Mouse (Mus musculus) heart, embryonic 12.5 days (tissue): Measurements from ENCODE around the gene Sppl2b. TPM values are rescaled to one million over a fixed set of nuclear protein-coding genes. Genes with fewer than 3 reads are reported as not detected.
"Not testable (repeated sequence)": the region's sequence is repeated elsewhere in the genome, so short reads cannot be mapped to it uniquely, and the experiment has no call there.

ENCODE experiments used
- ATAC-seq: fragments of 200-750 bp; cut with Nextera tagmentation; 2 replicates; pipeline ENCODE4 v1.8.0; 2017; ENCODE audit warnings: moderate TSS enrichment, moderate library complexity; ENCODE audit not compliant: insufficient number of reproducible peaks, low FRiP score
- H3K27ac ChIP-seq: fragments of 300-500 bp; sonication (generic); 2 replicates; pipeline ENCODE4 v1.5.1; 2016; ENCODE audit warnings: mild to moderate bottlenecking, moderate library complexity; ENCODE audit not compliant: poor library complexity, severe bottlenecking
- H3K27me3 ChIP-seq: fragments of 300-500 bp; sonication (generic); replicated peaks from 2 replicates; pipeline ENCODE4 v1.6.1; 2016; ENCODE audit warnings: mild to moderate bottlenecking, moderate library complexity
- H3K36me3 ChIP-seq: fragments of 300-500 bp; sonication (generic); 2 replicates; pipeline ENCODE4 v1.6.1; 2016; ENCODE audit warnings: mild to moderate bottlenecking, moderate library complexity
- H3K4me1 ChIP-seq: fragments of 300-500 bp; sonication (generic); replicated peaks from 2 replicates; pipeline ENCODE4 v1.6.1; 2016; ENCODE audit warnings: mild to moderate bottlenecking
- H3K4me2 ChIP-seq: fragments of 300-500 bp; sonication (generic); 2 replicates; pipeline ENCODE4 v1.6.1; 2016; ENCODE audit warnings: mild to moderate bottlenecking, moderate library complexity
- H3K4me3 ChIP-seq: fragments of 300-500 bp; sonication (generic); 2 replicates; pipeline ENCODE4 v1.5.1; 2016; ENCODE audit warnings: mild to moderate bottlenecking
- H3K9ac ChIP-seq: fragments of 300-500 bp; sonication (generic); 2 replicates; pipeline ENCODE4 v1.6.1; 2016; ENCODE audit warnings: mild to moderate bottlenecking, moderate library complexity
- H3K9me3 ChIP-seq: fragments of 300-500 bp; sonication (generic); replicated peaks from 2 replicates; pipeline ENCODE4 v1.6.1; 2016; ENCODE audit warnings: mild to moderate bottlenecking, moderate library complexity
- WGBS: fragments of 180-500 bp; shearing (Covaris S2); methylation state at CpG from one replicate; pipeline ENCODE4 v1.1.7; 2016; 5-methylcytosine and 5-hydroxymethylcytosine counted together
- polyA plus RNA-seq: library from polyadenylated mRNA; unstranded; fragments of >200 nt; fragmentation: Nextera tagmentation; extraction: Ambion mirVana; gene quantifications from 2 replicates; pipeline ENCODE4 v1.2.1, GENCODE M21; 2016

Gene Sppl2b
- polyA plus RNA-seq, 1 experiment from 2014 or later, result 34.8 TPM

DNA sequence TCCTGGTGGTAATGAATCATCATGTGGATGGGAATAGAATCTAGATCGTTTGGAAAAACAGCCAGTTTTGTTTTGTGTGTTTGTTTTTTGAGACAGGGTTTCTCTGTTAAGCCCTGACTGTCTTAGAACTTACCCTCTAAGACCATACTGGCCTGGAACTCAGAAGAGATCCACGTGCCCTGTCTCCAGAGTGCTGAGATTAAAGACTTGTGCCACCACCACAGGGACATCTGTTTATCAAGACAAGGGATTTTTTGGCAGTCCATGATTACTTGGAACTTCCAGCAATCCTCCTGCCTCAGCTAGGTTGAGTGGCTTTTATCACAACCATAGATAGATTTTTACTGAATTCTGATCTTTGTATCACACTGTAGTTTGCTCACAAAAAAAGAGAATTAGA, 30.2 kb upstream of the Sppl2b start:
- no peak overlapping the region for H3K27ac ChIP-seq

DNA sequence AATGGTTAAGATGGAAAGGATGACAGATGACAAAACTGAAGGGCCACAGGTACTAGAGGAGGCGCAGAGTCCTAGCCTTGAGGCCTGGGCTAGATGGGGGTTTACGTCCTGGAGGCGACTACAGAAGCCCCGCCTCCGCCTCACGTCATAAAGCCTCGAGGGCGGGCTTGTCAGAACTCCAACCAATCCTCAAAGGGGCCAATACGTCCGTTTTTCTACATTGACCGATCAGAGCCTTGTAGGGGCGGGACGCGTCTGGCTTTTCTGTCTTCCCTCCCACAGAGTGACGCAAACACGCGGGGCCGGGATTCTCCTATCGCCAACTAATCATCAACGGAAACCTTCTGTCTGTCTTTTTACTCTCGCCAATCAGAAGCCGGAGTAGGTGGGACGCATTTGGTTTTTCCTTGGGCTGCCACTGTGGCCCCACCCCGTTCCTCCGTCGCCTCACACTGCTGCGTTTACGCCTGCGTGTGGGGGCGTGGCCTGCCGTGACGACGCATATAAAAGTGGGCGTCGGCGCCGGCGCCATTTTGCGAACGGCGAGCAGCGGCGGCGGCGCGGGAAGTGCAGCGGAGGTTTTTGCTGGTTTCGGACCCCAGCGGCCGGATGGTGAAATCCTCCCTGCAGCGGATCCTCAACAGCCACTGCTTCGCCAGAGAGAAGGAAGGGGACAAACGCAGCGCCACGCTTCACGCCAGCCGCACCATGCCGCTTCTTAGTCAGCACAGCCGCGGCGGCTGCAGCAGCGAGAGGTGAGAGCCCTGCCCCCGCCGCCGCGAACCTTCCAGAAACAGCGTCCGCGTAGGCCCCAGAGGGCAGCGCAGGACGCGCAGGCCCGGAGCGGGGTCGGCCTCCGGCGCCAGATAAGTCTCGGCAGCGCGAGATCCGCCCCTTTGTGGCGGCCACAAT, 28.7 kb upstream of the Sppl2b start, which contains the start of gene Oaz1:
TSS of gene Oaz1 (plus strand) at position 506 of the 912 bp plus-strand sequence.
- Histone ChIP-seq H3K4me2 (peak within 1 kb of the TSS; percentile 99), H3K4me3 (peak within 1 kb of the TSS; percentile 90), H3K27me3 (no peaks in the 10 kb centered on the region), H3K4me1 (peaks cover 37% of the 10 kb centered on the region), H3K36me3 (peaks cover 24% of the 10 kb centered on the region), H3K9ac (peak within 1 kb of the TSS; percentile 93), H3K27ac (peak within 1 kb of the TSS; percentile 94), H3K9me3 (no peaks in the 10 kb centered on the region)
- under 1% methylated on average over 82 of the region's 82 CpGs for WGBS
- ATAC-seq, result peak; percentile 97

More for the DNA sequence above, 30.2 kb upstream of the Sppl2b start:
- Histone ChIP-seq H3K4me1 (peaks cover 22% of the 10 kb centered on the region), H3K9ac (no peak overlapping the region), H3K36me3 (peaks cover 13% of the 10 kb centered on the region), H3K4me2 (no peak overlapping the region), H3K4me3 (no peak overlapping the region), H3K9me3 (no peaks in the 10 kb centered on the region), H3K27me3 (no peaks in the 10 kb centered on the region)
- WGBS, result 73% methylated on average over 2 of the region's 2 CpGs
- no peak for ATAC-seq

DNA sequence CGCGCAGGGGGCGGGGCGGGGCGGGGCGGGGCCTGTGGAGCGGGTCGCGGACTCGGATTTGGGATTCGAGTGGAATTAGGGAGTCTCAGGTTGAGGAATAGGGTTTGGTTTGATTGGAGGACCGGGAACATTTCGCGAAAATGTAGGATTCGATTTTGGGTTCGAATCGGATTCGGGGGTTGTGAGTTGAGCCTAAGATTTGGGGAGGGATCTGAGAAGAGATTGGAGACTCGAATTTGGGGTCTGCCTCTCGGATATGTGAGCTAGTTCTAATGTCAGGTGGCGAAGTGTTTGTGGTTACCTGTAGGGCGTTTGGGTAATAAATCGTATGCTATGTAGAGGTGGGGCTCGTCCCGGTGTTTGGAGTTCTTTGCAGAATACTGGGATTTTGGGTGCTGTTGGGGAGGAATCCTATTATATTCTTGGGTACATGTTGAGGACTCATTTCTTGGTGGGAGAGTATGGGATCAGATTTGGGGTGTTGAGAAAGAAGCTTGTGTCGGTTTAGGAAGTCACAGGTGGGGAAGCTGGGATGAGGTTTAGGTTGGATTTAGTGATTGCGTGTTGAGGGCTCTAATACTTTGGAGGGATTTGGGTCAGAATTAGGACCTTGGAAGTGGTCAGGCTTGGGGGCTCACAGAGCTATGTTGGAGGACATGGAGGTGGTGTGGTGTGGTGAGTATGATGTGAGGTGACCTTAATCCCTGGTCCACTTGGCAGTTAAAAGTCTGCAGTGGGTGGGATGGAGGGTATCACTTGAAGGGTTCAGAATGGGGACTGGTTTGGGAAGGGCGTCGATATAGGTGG, 27.8 kb upstream of the Sppl2b start:
- ATAC-seq, result no peak
- WGBS, result 7% methylated on average over 29 of the region's 29 CpGs
- Histone ChIP-seq H3K4me1 (peaks cover 45% of the 10 kb centered on the region), H3K27me3 (no peaks in the 10 kb centered on the region), H3K9me3 (no peaks in the 10 kb centered on the region), H3K4me3 (peak overlapping the region; percentile 90), H3K9ac (peak overlapping the region; percentile 93), H3K36me3 (peaks cover 24% of the 10 kb centered on the region), H3K27ac (peak overlapping the region; percentile 94), H3K4me2 (peak overlapping the region; percentile 99)

DNA sequence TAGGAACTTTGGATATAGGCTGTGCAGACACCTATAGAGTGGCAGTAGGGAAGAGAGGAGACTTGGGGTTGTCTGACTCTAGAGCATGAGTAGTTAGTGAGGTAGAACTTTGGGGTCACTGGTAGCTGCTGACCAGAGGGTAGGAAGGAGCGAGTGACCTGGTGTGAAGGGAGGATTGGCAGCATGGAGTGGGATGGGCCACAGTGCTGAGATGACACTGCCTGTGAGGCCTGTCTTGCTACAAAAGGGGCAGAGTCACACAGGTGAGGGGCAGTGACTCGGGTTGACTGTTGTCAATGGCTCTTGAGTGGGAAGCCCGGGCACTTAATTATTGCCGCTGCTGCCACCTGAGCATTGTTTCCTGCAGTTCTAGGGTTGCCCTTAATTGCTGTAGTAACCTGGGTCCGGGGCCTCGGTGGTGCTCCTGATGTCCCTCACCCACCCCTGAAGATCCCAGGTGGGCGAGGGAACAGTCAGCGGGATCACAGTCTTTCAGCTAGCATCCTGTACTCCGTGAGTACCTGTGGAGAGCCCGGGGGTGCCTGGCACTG, 27.1 kb upstream of the Sppl2b start:
- Histone ChIP-seq H3K27ac (no peak overlapping the region), H3K9ac (peak overlapping the region; percentile 93), H3K4me1 (peaks cover 45% of the 10 kb centered on the region), H3K27me3 (peaks cover 3% of the 10 kb centered on the region; the same call in 1 of the 2 replicates), H3K4me3 (peak overlapping the region; percentile 90), H3K4me2 (peak overlapping the region; percentile 99), H3K9me3 (no peaks in the 10 kb centered on the region), H3K36me3 (peaks cover 24% of the 10 kb centered on the region)
- WGBS, result 77% methylated on average over 10 of the region's 10 CpGs
- ATAC-seq, result no peak

DNA sequence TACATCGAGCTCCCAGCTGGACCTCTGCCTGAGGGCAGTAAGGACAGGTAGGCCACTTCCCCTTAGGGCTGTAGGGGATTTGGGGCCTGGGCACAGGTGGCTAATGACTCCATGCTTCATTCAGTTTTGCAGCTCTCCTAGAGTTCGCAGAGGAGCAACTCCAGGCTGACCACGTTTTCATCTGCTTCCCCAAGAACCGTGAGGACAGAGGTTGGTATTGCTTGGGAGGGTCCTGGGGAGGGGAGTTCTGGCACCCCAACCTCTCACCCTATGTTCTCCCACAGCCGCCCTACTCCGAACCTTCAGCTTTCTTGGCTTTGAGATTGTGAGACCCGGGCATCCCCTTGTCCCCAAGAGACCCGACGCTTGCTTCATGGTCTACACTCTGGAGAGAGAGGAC, 26.5 kb upstream of the Sppl2b start:
- Histone ChIP-seq H3K4me2 (peak overlapping the region; percentile 99), H3K36me3 (peaks cover 24% of the 10 kb centered on the region), H3K4me3 (peak overlapping the region; percentile 90), H3K9ac (peak overlapping the region; percentile 93; the same call in 1 of the 2 replicates), H3K4me1 (peaks cover 45% of the 10 kb centered on the region)
- not testable (repeated sequence) for H3K9me3 ChIP-seq, H3K27ac ChIP-seq, H3K27me3 ChIP-seq, ATAC-seq
- 82% methylated on average over 7 of the region's 9 CpGs for WGBS

DNA sequence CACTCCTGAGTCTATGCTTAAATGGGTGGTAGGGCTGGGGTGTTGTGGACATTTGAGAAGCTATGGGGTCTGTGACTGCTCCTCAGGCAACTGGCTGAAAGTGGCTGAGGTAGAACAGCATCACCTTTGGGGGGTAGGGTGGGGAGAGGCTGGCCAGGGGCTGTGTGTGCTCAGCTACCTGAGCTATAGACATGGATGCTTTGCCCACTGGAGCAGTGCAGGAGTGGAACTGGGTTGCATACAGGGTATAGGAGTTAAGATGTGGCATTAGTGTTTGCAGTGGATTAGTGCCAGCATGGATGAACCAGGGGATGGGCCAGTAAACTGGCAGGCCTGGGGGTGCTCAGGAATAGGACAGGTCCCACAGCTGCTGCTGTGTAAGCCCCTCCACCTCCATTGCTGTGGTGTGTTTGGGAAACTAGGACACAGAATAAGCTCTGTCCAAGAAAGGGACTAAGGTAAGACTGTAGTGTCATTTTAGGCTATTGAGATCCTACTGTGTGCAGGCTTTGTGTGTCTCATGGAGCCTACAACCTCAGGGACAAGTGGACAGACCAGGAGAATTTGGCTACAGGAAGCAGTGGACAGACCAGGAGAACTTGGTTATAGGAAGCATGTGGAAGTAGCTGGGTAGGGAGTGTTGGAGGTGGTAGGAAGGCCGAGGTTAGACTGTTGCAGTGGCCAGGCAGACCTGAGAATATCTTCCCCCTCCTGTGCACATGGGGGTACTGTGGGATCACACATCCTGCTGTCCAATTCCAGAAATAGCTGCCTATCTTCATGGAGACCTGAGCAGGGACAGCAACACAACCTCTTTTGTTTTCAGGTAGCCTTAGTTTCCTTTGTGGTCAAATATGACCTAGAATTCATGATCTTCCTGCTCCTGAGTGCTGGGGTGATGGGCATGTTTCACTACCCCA, 25.5 kb upstream of the Sppl2b start:
- no peak for ATAC-seq

DNA sequence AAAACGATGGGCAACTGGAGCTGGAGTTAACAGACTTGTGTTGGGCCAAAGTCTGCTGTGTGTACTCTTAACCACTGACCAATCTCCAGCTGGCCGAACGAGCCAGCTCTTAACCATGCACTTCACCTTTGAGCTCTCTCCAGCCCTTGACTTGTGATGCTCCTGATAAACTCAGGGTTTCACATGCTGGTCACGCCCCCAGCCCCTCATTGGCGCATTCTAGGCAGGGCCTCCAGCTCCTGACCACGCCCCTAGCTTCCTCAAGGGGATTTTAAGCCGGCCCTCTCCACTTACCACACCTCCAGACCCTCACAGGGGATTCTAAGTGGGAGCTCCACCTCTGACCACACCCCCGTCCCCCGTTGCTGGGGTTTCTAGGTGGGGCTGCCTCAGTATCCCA, 23.9 kb upstream of the Sppl2b start:
- H3K9me3 ChIP-seq, result peaks cover 13% of the 10 kb centered on the region; the same call in 1 of the 2 replicates
- H3K4me1 ChIP-seq, result peaks cover 52% of the 10 kb centered on the region
- H3K9ac ChIP-seq, result no peak overlapping the region
- no peak overlapping the region for H3K4me3 ChIP-seq
- WGBS, result 7% methylated on average over 9 of the region's 9 CpGs
- H3K27me3 ChIP-seq, result peaks cover 35% of the 10 kb centered on the region
- ATAC-seq, result no peak
- H3K27ac ChIP-seq, result no peak overlapping the region
- peaks cover 24% of the 10 kb centered on the region for H3K36me3 ChIP-seq
- 0 out of 2 replicates have a peak overlapping the region, but pooled peaks have one; percentile 9 for H3K4me2 ChIP-seq

More for the DNA sequence above, 25.5 kb upstream of the Sppl2b start:
- H3K4me1 ChIP-seq, result peaks cover 47% of the 10 kb centered on the region
- peak overlapping the region; percentile 11; the same call in 1 of the 2 replicates for H3K4me2 ChIP-seq
- no peak overlapping the region for H3K4me3 ChIP-seq
- WGBS, result 50% methylated on average over 1 of the region's 1 CpGs
- peaks cover 24% of the 10 kb centered on the region for H3K36me3 ChIP-seq
- peaks cover 20% of the 10 kb centered on the region for H3K27me3 ChIP-seq
- 0 out of 2 replicates have a peak, but pooled peaks cover 5% of the 10 kb centered on the region for H3K9me3 ChIP-seq
- H3K27ac ChIP-seq, result no peak overlapping the region
- 0 out of 2 replicates have a peak overlapping the region, but pooled peaks have one; percentile 3 for H3K9ac ChIP-seq

DNA sequence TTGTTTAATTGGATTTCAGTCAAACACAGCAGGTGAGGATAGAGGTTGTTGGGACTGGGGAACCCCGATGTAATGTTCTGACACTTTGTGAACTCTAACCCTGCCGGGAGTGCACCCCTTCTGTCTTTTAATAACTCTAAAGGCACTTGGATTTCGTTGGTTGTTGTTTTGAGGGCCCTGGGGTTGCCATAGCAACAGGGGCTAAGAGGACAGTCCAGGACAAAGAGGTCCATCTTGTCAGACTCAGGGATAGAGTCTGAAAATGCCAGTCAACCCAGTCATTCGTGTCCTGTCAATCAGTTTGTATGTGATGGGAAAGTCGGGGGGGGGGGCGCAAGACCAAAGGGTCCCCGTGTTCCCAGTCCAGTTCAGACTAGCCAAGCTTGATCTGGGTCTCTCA, 22.3 kb upstream of the Sppl2b start:
- no peak overlapping the region for H3K4me3 ChIP-seq
- ATAC-seq, result no peak
- no peak overlapping the region for H3K27ac ChIP-seq
- no peak overlapping the region for H3K9ac ChIP-seq
- 60% methylated on average over 7 of the region's 7 CpGs for WGBS
- H3K27me3 ChIP-seq, result peaks cover 50% of the 10 kb centered on the region
- no peak overlapping the region for H3K4me2 ChIP-seq
- peaks cover 13% of the 10 kb centered on the region; the same call in 1 of the 2 replicates for H3K9me3 ChIP-seq
- H3K4me1 ChIP-seq, result peaks cover 63% of the 10 kb centered on the region
- H3K36me3 ChIP-seq, result peaks cover 24% of the 10 kb centered on the region

DNA sequence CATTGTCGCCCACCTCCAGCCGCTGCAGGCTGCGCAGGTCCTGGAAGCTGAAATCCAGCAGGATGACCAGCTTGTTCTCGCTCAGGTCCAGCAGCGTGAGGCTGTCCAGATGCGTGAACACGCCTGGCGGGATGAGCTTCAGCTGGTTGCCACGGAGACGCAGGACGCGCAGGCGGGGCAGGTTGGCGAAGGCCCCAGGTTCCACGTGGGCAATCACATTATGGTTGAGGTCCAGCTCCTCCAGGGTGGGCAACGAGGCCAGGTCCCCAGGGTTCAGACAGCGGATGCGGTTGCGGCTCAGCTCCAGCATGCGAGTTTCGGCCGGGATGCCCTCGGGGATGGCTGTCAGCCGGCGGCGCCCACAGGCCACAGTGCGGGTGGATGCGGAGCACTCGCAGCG, 19.5 kb upstream of the Sppl2b start:
- no peak for ATAC-seq
- no peak overlapping the region for H3K9ac ChIP-seq

DNA sequence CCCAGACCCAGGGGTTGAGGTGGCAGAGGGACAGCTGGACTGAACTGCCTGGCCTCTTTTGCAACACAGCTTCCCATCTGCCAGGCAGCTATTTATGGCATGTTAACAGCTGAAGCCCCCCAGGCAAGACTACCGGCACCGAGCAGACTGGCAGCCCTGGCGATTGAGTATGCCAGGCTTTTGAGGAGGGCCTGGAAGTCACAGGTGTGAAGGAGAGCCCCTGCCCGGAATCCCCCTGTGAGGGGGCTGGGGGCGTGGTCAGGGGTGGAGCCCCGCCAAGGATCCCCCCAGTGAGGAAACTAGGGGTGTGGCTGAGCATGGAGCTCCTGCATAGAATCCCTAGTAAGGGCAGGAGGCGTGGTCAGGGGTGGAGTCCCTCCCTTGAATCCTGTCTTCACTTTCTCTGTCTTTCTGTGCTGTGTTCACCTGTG, 18.1 kb upstream of the Sppl2b start:
- H3K27ac ChIP-seq, result no peak overlapping the region
- peaks cover 13% of the 10 kb centered on the region; the same call in 1 of the 2 replicates for H3K9me3 ChIP-seq
- H3K27me3 ChIP-seq, result peaks cover 74% of the 10 kb centered on the region
- H3K36me3 ChIP-seq, result no peaks in the 10 kb centered on the region
- peaks cover 33% of the 10 kb centered on the region for H3K4me1 ChIP-seq
- H3K4me2 ChIP-seq, result no peak overlapping the region
- WGBS, result 42% methylated on average over 7 of the region's 7 CpGs
- H3K9ac ChIP-seq, result no peak overlapping the region
- ATAC-seq, result no peak
- no peak overlapping the region for H3K4me3 ChIP-seq

More for the DNA sequence above, 19.5 kb upstream of the Sppl2b start:
- Histone ChIP-seq H3K4me1 (peaks cover 46% of the 10 kb centered on the region), H3K27me3 (peaks cover 61% of the 10 kb centered on the region), H3K4me2 (no peak overlapping the region), H3K36me3 (peaks cover 3% of the 10 kb centered on the region; the same call in 1 of the 2 replicates), H3K27ac (no peak overlapping the region), H3K9me3 (peaks cover 13% of the 10 kb centered on the region; the same call in 1 of the 2 replicates), H3K4me3 (peak overlapping the region; percentile 4; the same call in 1 of the 2 replicates)
- 48% methylated on average over 30 of the region's 30 CpGs for WGBS
